Mouse (Mus musculus): ENCODE results near the gene Zfp689.

GRCm38 (mm10) chr7:127449966-127450365, 1.0 kb upstream of the Zfp689 start:
- TF ChIP-seq ZC3H11A (IDR thresholded peaks at IDR 0.05; ENCODE audit: borderline replicate concordance, low read depth, low read length) (no peak), MAFK (IDR thresholded peaks at IDR 0.05; ENCODE audit: insufficient read depth, low read depth, low read length) (no peak)

Measured in ES-E14 (cell line).